Mouse (Mus musculus): ENCODE results near the gene BC030867. TPM values are rescaled to one million over a fixed set of nuclear protein-coding genes. Genes with fewer than 3 reads are reported as not detected.

BC030867 gene
- polyA plus RNA-seq, 1 experiment from 2014 or later: 6.3 TPM

DNA sequence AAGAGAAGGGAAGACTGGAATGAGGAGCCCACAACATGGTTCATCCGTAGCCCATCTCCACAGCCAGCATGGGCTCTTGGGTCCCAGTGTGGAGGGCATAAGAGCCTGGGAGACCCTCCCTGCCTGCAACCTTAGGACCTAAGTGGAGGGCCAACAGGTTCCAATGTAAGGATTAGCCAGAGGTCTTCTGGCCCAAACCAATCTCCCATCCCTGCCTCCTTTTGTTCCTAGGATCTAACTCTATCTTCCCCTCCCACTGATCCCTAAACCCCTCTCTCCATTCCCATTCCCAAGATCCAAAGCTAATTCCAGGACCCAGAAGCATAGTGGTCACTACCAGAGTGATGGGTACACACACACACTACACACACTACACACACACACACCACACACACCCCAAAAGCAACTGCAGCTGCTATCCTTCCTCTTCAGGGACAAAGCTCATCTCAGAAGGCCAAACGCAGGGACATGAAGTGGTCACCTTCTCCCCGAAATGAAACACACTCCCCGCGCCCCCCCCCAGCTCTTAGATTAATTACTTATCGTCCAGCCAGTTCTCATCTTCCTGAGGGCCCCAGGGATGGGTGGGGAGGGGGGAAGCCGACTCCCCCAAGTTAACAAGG is 19.9 kb upstream of the BC030867 start:
- no peak for ATAC-seq (replicated peaks; ENCODE audit: low FRiP score, low read depth)
- H3K27ac ChIP-seq: no peak overlapping the region

DNA sequence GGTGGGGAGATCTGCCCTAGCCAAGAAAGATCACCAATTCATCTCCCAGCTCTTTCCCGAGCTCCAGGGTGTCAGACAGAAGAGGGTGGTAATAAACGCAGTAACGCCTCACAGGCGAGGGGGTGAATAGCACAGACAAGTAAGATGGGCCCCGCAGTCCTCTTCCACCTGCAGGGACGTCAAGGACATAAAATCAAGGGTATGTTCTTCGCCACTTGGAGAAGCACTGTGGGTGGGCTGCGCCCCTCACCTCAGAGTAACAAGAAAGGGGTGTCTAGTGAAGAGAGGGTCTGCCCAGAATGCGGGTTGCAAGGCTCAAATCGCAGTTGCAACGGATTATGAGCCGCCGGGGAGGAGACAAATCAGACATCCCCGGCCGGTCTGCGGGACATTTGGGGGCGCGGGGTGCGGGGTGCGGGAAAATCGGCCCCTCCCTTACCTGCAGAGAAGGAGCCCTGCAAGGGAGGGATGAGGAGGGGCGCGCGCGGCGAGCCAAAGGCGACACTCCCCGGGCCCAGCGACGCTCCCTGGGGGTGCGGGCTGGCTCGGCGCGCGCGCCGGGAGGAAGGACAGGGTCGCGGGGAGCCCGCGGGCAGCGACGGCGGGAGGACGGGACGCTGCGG is 19.2 kb upstream of the BC030867 start:
- ATAC-seq (replicated peaks; ENCODE audit: low FRiP score, low read depth) (peak; percentile 18; the same call in 1 of the 2 replicates), DNase-seq (ENCODE audit: low spot score) (peak; percentile 54)
- Histone ChIP-seq H3K27me3 (ENCODE audit: insufficient read depth, low read length) (no peaks in the 10 kb centered on the region), H3K27ac (peak overlapping the region; percentile 73; the same call in 1 of the 2 replicates), H3K9ac (ENCODE audit: low read depth, low read length) (peak overlapping the region; percentile 94), H3K4me2 (ENCODE audit: low read length) (peak overlapping the region; percentile 88), H3K36me3 (ENCODE audit: insufficient read depth, low read length) (no peaks in the 10 kb centered on the region), H3K9me3 (replicated peaks; ENCODE audit: low read length) (no peaks in the 10 kb centered on the region), H3K4me1 (replicated peaks; ENCODE audit: insufficient read depth, low read length) (peaks cover 19% of the 10 kb centered on the region), H3K4me3 (replicated peaks; ENCODE audit: low read depth, low read length) (peak overlapping the region; percentile 95)
- WGBS: under 1% methylated on average over 34 of the region's 47 CpGs
- no peak for TF ChIP-seq CTCF (IDR thresholded peaks at IDR 0.05; ENCODE audit: low read depth)

More for the DNA sequence above, 19.9 kb upstream of the BC030867 start:
- no peaks in the 10 kb centered on the region for H3K9me3 ChIP-seq (replicated peaks; ENCODE audit: low read length)
- H3K4me1 ChIP-seq (replicated peaks; ENCODE audit: insufficient read depth, low read length): peaks cover 19% of the 10 kb centered on the region
- TF ChIP-seq CTCF (IDR thresholded peaks at IDR 0.05; ENCODE audit: low read depth): no peak
- peak overlapping the region; percentile 95 for H3K4me3 ChIP-seq (replicated peaks; ENCODE audit: low read depth, low read length)
- peak overlapping the region; percentile 88 for H3K4me2 ChIP-seq (ENCODE audit: low read length)
- H3K36me3 ChIP-seq (ENCODE audit: insufficient read depth, low read length): no peaks in the 10 kb centered on the region
- peak overlapping the region; percentile 94 for H3K9ac ChIP-seq (ENCODE audit: low read depth, low read length)
- no peak for DNase-seq (ENCODE audit: low spot score)
- no peaks in the 10 kb centered on the region for H3K27me3 ChIP-seq (ENCODE audit: insufficient read depth, low read length)
- 15% methylated on average over 7 of the region's 7 CpGs for WGBS

DNA sequence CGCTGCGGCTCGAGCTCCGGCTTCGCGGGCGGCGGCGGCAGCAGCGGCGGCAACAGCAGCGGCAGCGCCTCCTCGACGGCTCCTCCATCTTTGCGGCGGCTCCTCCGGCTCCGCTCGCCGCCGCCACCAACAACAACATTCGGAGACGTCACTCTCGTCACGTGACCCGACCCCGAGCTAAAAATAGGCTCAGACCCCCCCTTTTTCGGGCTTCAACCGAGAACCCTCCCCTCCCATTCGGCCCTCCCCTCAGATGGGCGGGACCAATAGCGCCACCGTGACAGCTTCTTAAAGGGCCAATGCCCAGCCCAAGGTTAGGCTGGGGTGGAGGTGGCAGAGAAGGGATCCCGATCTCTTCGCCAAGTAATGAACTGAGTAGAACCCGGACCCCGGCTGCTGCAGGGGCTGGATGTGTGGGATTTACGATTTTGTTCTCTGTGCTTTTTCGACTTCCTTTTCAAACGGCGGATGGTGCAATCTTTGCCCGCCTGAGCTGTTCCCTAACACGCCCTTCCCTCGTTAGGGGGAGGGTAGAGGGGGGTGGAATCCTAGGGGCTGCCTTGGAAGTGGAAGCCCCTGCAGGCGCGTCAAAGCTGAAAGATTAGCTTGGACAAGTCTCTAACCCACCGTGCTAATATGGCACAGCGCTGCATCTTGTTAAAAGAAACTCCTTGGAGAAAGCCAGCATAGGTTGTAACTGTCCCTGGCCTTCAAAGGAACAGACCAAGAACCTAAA is 18.5 kb upstream of the BC030867 start, which contains the start of gene Hdac5:
Gene Hdac5 (minus strand): TSS at position 161 of the 736 bp plus-strand sequence.
- no peaks in the 10 kb centered on the region for H3K36me3 ChIP-seq (ENCODE audit: insufficient read depth, low read length)
- 1% methylated on average over 43 of the region's 49 CpGs for WGBS

DNA sequence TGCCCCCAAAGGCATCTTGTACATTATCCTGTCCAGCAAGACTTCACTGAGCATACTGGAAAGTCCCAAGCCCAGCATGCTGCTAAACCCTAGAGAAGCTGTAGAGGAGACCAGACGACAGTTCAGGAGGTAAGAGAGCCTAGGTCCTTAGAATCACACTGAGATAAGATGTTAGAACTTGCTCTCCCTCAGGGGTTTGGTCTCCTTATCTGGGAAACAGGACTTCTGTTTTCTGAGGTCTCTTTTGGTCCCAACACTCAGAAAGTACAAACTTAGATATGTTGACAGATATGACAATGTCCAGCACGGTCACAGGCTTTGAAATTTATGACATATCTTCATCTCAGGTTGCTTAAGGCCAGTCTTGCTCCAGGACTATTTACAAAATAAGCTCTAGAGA is 12.7 kb upstream of the BC030867 start:
- no peak for TF ChIP-seq CTCF (IDR thresholded peaks at IDR 0.05; ENCODE audit: low read depth)
- ATAC-seq (replicated peaks; ENCODE audit: low FRiP score, low read depth) (no peak), DNase-seq (ENCODE audit: low spot score) (no peak)
- 63% methylated on average over 2 of the region's 2 CpGs for WGBS
- Histone ChIP-seq H3K36me3 (ENCODE audit: insufficient read depth, low read length) (no peaks in the 10 kb centered on the region), H3K4me1 (replicated peaks; ENCODE audit: insufficient read depth, low read length) (no peaks in the 10 kb centered on the region), H3K27me3 (ENCODE audit: insufficient read depth, low read length) (no peaks in the 10 kb centered on the region), H3K9me3 (replicated peaks; ENCODE audit: low read length) (no peaks in the 10 kb centered on the region), H3K27ac (no peak overlapping the region), H3K9ac (ENCODE audit: low read depth, low read length) (no peak overlapping the region), H3K4me3 (replicated peaks; ENCODE audit: low read depth, low read length) (no peak overlapping the region), H3K4me2 (ENCODE audit: low read length) (no peak overlapping the region)

More for the DNA sequence above, 18.5 kb upstream of the BC030867 start, which contains the start of gene Hdac5:
- Histone ChIP-seq H3K9ac (ENCODE audit: low read depth, low read length) (peak within 1 kb of the TSS; percentile 94), H3K4me3 (replicated peaks; ENCODE audit: low read depth, low read length) (peak within 1 kb of the TSS; percentile 95), H3K27me3 (ENCODE audit: insufficient read depth, low read length) (no peaks in the 10 kb centered on the region), H3K4me1 (replicated peaks; ENCODE audit: insufficient read depth, low read length) (peaks cover 13% of the 10 kb centered on the region; the same call in 1 of the 2 replicates), H3K9me3 (replicated peaks; ENCODE audit: low read length) (no peaks in the 10 kb centered on the region), H3K27ac (peak within 1 kb of the TSS; percentile 73; the same call in 1 of the 2 replicates), H3K4me2 (ENCODE audit: low read length) (peak within 1 kb of the TSS; percentile 88)
- TF ChIP-seq CTCF (IDR thresholded peaks at IDR 0.05; ENCODE audit: low read depth): peak; percentile 16; the same call in 1 of the 2 replicates
- peak; percentile 90 for ATAC-seq (replicated peaks; ENCODE audit: low FRiP score, low read depth)
- DNase-seq (ENCODE audit: low spot score): peak; percentile 98

DNA sequence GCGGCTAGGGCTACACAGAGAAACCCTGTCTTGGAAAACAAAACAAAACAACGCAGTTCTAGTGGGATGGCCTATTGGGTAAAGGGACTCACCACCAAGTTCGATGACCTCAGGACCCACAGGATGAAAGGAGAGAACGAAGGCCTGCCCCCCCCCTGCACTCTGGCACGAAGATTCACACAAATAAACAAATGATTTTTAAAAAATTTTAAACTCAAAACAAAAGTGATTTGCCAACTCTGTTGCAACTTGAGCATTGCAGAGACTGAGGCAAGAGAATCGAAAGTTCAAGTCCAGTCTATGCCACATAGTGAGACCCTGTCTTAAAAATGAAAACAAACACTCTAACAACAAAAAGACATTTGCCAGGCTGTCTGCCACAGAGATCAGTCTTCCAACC is 8.0 kb upstream of the BC030867 start:
- H3K27me3 ChIP-seq (ENCODE audit: insufficient read depth, low read length): no peaks in the 10 kb centered on the region
- no peaks in the 10 kb centered on the region for H3K36me3 ChIP-seq (ENCODE audit: insufficient read depth, low read length)
- no peak overlapping the region for H3K4me3 ChIP-seq (replicated peaks; ENCODE audit: low read depth, low read length)
- 82% methylated on average over 6 of the region's 6 CpGs for WGBS
- no peak overlapping the region for H3K27ac ChIP-seq
- no peaks in the 10 kb centered on the region for H3K9me3 ChIP-seq (replicated peaks; ENCODE audit: low read length)
- H3K4me1 ChIP-seq (replicated peaks; ENCODE audit: insufficient read depth, low read length): peaks cover 9% of the 10 kb centered on the region; the same call in 1 of the 2 replicates
- no peak overlapping the region for H3K9ac ChIP-seq (ENCODE audit: low read depth, low read length)
- no peak for TF ChIP-seq CTCF (IDR thresholded peaks at IDR 0.05; ENCODE audit: low read depth)
- H3K4me2 ChIP-seq (ENCODE audit: low read length): no peak overlapping the region
- DNase-seq (ENCODE audit: low spot score) (no peak), ATAC-seq (replicated peaks; ENCODE audit: low FRiP score, low read depth) (no peak)

DNA sequence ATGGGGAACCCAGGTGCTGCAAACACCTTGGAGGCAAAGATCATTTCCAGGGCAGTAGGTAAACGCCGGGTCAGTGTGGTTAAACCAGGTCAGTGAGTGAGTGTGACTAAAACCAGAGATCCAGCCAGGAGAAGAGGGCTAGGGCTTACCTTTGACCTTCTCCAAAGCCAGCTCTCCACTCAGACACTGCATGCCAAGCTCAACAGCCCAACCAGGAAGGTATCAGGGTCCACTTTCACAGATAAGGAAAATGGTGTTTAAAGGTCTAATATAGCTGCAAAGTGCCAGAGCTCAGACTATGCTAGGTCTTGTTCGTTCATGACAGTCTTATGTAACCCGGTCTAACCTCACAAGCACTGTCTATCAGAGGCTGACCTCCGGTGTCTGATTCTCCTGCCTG is 7.4 kb upstream of the BC030867 start:
- Histone ChIP-seq H3K27ac (no peak overlapping the region), H3K4me2 (ENCODE audit: low read length) (no peak overlapping the region), H3K4me3 (replicated peaks; ENCODE audit: low read depth, low read length) (no peak overlapping the region), H3K9ac (ENCODE audit: low read depth, low read length) (no peak overlapping the region), H3K36me3 (ENCODE audit: insufficient read depth, low read length) (no peaks in the 10 kb centered on the region), H3K9me3 (replicated peaks; ENCODE audit: low read length) (no peaks in the 10 kb centered on the region), H3K27me3 (ENCODE audit: insufficient read depth, low read length) (no peaks in the 10 kb centered on the region), H3K4me1 (replicated peaks; ENCODE audit: insufficient read depth, low read length) (peaks cover 9% of the 10 kb centered on the region; the same call in 1 of the 2 replicates)
- WGBS: 81% methylated on average over 5 of the region's 5 CpGs
- no peak for ATAC-seq (replicated peaks; ENCODE audit: low FRiP score, low read depth)
- TF ChIP-seq CTCF (IDR thresholded peaks at IDR 0.05; ENCODE audit: low read depth): no peak
- DNase-seq (ENCODE audit: low spot score): no peak
